Mouse (Mus musculus) embryonic fibroblast, embryonic 13.5 days (primary cell): Measurements from ENCODE around the gene Clpp.

Source experiments
- CTCF ChIP-seq: IDR thresholded peaks from 2 replicates; pipeline ENCODE4 v1.5.1; 2011; ENCODE audit warnings: mild to moderate bottlenecking, control low read depth, low read length, moderate library complexity, borderline replicate concordance; ENCODE audit not compliant: insufficient read depth
- POLR2A ChIP-seq: IDR thresholded peaks from 2 replicates; pipeline ENCODE4 v1.6.1; 2011; ENCODE audit warnings: low read depth, mild to moderate bottlenecking, control low read depth, low read length, moderate library complexity

GRCm38 (mm10) chr17:57027471-57027870 lies 37.4 kb downstream of the Clpp start:
- TF ChIP-seq CTCF (no peak), POLR2A (no peak)
